Mouse (Mus musculus): ENCODE results near the gene Grm4.

DNA sequence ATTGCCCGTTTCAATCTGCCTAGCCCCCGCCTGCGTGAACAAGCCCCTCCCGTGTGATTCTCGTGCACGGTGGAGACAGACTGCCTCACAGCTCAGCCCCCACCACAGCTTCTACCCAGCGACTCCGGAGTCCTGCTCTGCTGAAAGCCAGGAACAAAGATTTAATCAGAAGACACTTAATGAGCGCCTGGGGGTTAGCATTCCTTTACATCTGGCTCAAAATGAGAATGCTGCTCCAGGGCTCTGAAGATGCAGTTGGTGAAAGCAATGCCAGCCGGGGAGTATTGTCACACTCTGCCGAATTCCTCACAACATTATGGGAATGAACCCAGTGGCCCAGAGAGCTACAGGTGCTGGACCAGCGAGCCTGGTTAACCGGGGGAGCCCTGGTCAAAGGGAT is 85.4 kb downstream of the Grm4 start:
- TF ChIP-seq CTCF (IDR thresholded peaks at IDR 0.05; ENCODE audit: low read depth, low read length) = no peak
- no peak for TF ChIP-seq POLR2A (IDR thresholded peaks at IDR 0.05; ENCODE audit: extremely low read depth, insufficient read depth, low read length)

Measured in liver, adult 2 months (tissue).